ENCODE assay signal across 27 mouse cellular contexts in the genomic region with DNA sequence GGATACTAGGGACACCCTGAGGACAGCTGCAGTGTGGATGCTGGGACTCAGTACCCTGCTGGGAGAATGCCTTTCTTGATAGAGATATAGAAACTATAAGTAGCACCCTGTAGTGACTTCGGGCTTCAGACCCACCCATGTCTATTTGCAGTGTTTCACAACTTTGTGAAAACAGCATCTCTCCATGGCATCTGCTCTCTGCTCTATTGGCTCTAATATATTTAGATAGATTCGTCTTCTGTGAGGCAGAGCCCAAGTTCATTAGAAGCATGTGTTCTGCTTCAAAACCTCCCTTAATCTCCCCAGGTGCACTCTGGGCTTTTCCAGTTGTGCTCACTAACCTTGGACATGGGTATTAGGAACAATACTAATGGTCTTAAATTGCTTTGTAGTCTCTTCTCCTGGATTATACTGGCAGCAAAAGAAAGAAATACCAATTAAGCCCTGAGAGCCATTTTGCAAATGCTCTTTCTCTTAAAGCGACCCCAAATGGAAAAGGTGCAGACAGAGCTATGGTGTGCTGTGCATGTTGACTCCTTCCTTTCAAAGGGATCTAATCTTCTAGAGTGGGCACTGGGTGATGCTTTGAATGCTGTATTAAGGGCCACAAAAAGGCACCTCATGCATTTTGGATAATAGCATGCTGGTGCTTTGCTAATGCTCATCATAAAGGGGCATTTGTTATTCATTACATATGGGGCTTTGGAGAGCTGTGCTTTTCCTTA.
A peak's percentile ranks its signal among the peaks of the same experiment; 100 is the strongest.
DNase-seq lines count a peak whose midpoint lies in the region; ATAC-seq and TF ChIP-seq lines count a peak whose summit lies in the region.
"Had no signal": no experiment of that assay in that cellular context is flagged by ENCODE, and none has a peak within 500 bp of the region (broad histone marks: within the 10 kb centered on the region; RNA-seq: fewer than 3 reads in every experiment).

No protein-coding gene starts in this region.

- H3K36me3 ChIP-seq in heart, embryonic 10.5 days = no peaks in the 10 kb centered on the region
- H3K36me3 ChIP-seq in heart, adult 2 months (ENCODE audit: control insufficient read depth, insufficient read depth, low read length) = peaks cover 2% of the 10 kb centered on the region; the same call in 1 of the 2 replicates
- no peaks in the 10 kb centered on the region for H3K36me3 ChIP-seq in midbrain, embryonic 11.5 days (ENCODE audit: control insufficient read depth, insufficient read depth, low read length)
- no peaks in the 10 kb centered on the region for H3K36me3 ChIP-seq in midbrain, postnatal 0 days (ENCODE audit: insufficient read depth, low read length)
- no peaks in the 10 kb centered on the region for H3K36me3 ChIP-seq in forebrain, embryonic 15.5 days
- no peaks in the 10 kb centered on the region for H3K36me3 ChIP-seq in midbrain, embryonic 15.5 days (replicated peaks)
- H3K36me3 ChIP-seq: embryonic facial prominence, embryonic 13.5 days; hindbrain, embryonic 13.5 days; limb, embryonic 10.5 days; limb, embryonic 15.5 days had no signal

- H3K4me2 ChIP-seq in midbrain, embryonic 11.5 days = no peak overlapping the region
- H3K4me2 ChIP-seq in midbrain, postnatal 0 days (ENCODE audit: low read depth, low read length, poor library complexity, severe bottlenecking) = no peak overlapping the region
- H3K4me2 ChIP-seq in forebrain, embryonic 15.5 days (replicated peaks) = no peak overlapping the region
- H3K4me2 ChIP-seq in midbrain, embryonic 15.5 days = no peak overlapping the region
- H3K4me2 ChIP-seq: embryonic facial prominence, embryonic 13.5 days; hindbrain, embryonic 13.5 days; limb, embryonic 15.5 days had no signal

- no peaks in the 10 kb centered on the region for H3K9me3 ChIP-seq in heart, embryonic 10.5 days
- no peaks in the 10 kb centered on the region for H3K9me3 ChIP-seq in midbrain, embryonic 11.5 days (ENCODE audit: control insufficient read depth, low read length)
- no peaks in the 10 kb centered on the region for H3K9me3 ChIP-seq in midbrain, postnatal 0 days (ENCODE audit: low read length)
- no peaks in the 10 kb centered on the region for H3K9me3 ChIP-seq in forebrain, embryonic 15.5 days
- no peaks in the 10 kb centered on the region for H3K9me3 ChIP-seq in midbrain, embryonic 15.5 days
- H3K9me3 ChIP-seq: embryonic facial prominence, embryonic 13.5 days; hindbrain, embryonic 13.5 days; limb, embryonic 10.5 days; limb, embryonic 15.5 days had no signal

- peak; percentile 51; the same call in 1 of the 2 replicates for ATAC-seq in midbrain, embryonic 11.5 days (ENCODE audit: low FRiP score)
- no peak for ATAC-seq in midbrain, postnatal 0 days (ENCODE audit: low FRiP score)
- no peak for ATAC-seq in forebrain, embryonic 15.5 days (replicated peaks)
- peak; percentile 46; the same call in 1 of the 2 replicates for ATAC-seq in midbrain, embryonic 15.5 days (replicated peaks)
- ATAC-seq: intestine, embryonic 16.5 days; liver, postnatal 0 days had no signal

- no peak for TF ChIP-seq EP300 in heart, adult 2 months (IDR thresholded peaks at IDR 0.05; ENCODE audit: insufficient read depth, low read depth, low read length)

- no peak overlapping the region for H3K9ac ChIP-seq in heart, adult 2 months (ENCODE audit: low read depth, low read length)
- H3K9ac ChIP-seq in midbrain, embryonic 11.5 days (ENCODE audit: low read length) = no peak overlapping the region
- no peak overlapping the region for H3K9ac ChIP-seq in midbrain, postnatal 0 days (replicated peaks; ENCODE audit: low read length, poor library complexity, severe bottlenecking)
- no peak overlapping the region for H3K9ac ChIP-seq in forebrain, embryonic 15.5 days (replicated peaks)
- no peak overlapping the region for H3K9ac ChIP-seq in midbrain, embryonic 15.5 days
- H3K9ac ChIP-seq: embryonic facial prominence, embryonic 13.5 days; hindbrain, embryonic 13.5 days; limb, embryonic 15.5 days; liver, postnatal 0 days had no signal

- TF ChIP-seq POLR2A in heart, adult 2 months (IDR thresholded peaks at IDR 0.05; ENCODE audit: insufficient read depth, low read depth, low read length) = no peak

- intact Hi-C loops in heart, adult 2 months (cut with DNase I) = no loop called here

- no peak for DNase-seq in heart, embryonic 10.5 days (ENCODE audit: low spot score)
- DNase-seq in heart, adult 2 months = no peak
- peak; percentile 79 for DNase-seq in midbrain, embryonic 11.5 days (ENCODE audit: low spot score, missing footprints)
- DNase-seq in midbrain, postnatal 0 days (ENCODE audit: low spot score) = no peak
- DNase-seq in layer of hippocampus, postnatal 25 days (ENCODE audit: extremely low spot score in 1 of 2, low spot score in 1 of 2) = no peak
- DNase-seq: adrenal gland, postnatal 25 days; B cell, adult 2 months; cerebellum, adult 18-20 months; cerebellum, postnatal 10 days; gastrocnemius, postnatal 14 days; heart, postnatal 4 days; kidney, adult 8-10 months; kidney, postnatal 4 days; layer of hippocampus, postnatal 36 days; liver, postnatal 0 days; lung, postnatal 36 days; spleen, adult 18-20 months; thymus, adult 18-20 months; thymus, postnatal 25 days had no signal

- peak overlapping the region; percentile 0; the same call in 1 of the 2 replicates for H3K27ac ChIP-seq in heart, embryonic 10.5 days
- no peak overlapping the region for H3K27ac ChIP-seq in heart, adult 2 months
- no peak overlapping the region; the same call in 1 of the 2 replicates for H3K27ac ChIP-seq in midbrain, embryonic 11.5 days (ENCODE audit: low read depth, low read length)
- H3K27ac ChIP-seq in midbrain, postnatal 0 days (ENCODE audit: low read depth, low read length) = no peak overlapping the region
- H3K27ac ChIP-seq in forebrain, embryonic 15.5 days (replicated peaks) = peak overlapping the region; percentile 12; the same call in 1 of the 2 replicates
- H3K27ac ChIP-seq in midbrain, embryonic 15.5 days = peak overlapping the region; percentile 5; the same call in 1 of the 2 replicates
- H3K27ac ChIP-seq: embryonic facial prominence, embryonic 13.5 days; hindbrain, embryonic 13.5 days; kidney, postnatal 0 days; limb, embryonic 10.5 days; limb, embryonic 15.5 days had no signal

- H3K27me3 ChIP-seq in heart, embryonic 10.5 days (ENCODE audit: insufficient read depth, poor library complexity, severe bottlenecking) = no peaks in the 10 kb centered on the region
- no peaks in the 10 kb centered on the region for H3K27me3 ChIP-seq in heart, adult 2 months (ENCODE audit: control insufficient read depth, insufficient read depth, low read length)
- no peaks in the 10 kb centered on the region for H3K27me3 ChIP-seq in midbrain, embryonic 11.5 days (ENCODE audit: control insufficient read depth, insufficient read depth, low read length)
- no peaks in the 10 kb centered on the region for H3K27me3 ChIP-seq in midbrain, postnatal 0 days (ENCODE audit: insufficient read depth, low read length)
- no peaks in the 10 kb centered on the region for H3K27me3 ChIP-seq in forebrain, embryonic 15.5 days
- no peaks in the 10 kb centered on the region for H3K27me3 ChIP-seq in midbrain, embryonic 15.5 days (replicated peaks)
- H3K27me3 ChIP-seq: embryonic facial prominence, embryonic 13.5 days; limb, embryonic 15.5 days had no signal

- peaks cover 29% of the 10 kb centered on the region for H3K4me1 ChIP-seq in heart, embryonic 10.5 days
- peaks cover 2% of the 10 kb centered on the region; the same call in 1 of the 2 replicates for H3K4me1 ChIP-seq in heart, adult 2 months (ENCODE audit: control insufficient read depth, insufficient read depth, low read length)
- peaks cover 13% of the 10 kb centered on the region for H3K4me1 ChIP-seq in midbrain, embryonic 11.5 days (ENCODE audit: control insufficient read depth, insufficient read depth, low read length)
- no peaks in the 10 kb centered on the region for H3K4me1 ChIP-seq in midbrain, postnatal 0 days (ENCODE audit: insufficient read depth, low read length)
- H3K4me1 ChIP-seq in forebrain, embryonic 15.5 days = peaks cover 12% of the 10 kb centered on the region
- peaks cover 24% of the 10 kb centered on the region for H3K4me1 ChIP-seq in midbrain, embryonic 15.5 days
- H3K4me1 ChIP-seq: limb, embryonic 15.5 days had no signal

- H3K4me3 ChIP-seq in heart, embryonic 10.5 days = no peak overlapping the region
- H3K4me3 ChIP-seq in heart, adult 2 months = no peak overlapping the region
- H3K4me3 ChIP-seq in midbrain, embryonic 11.5 days (ENCODE audit: low read depth, low read length) = no peak overlapping the region
- no peak overlapping the region for H3K4me3 ChIP-seq in midbrain, postnatal 0 days (ENCODE audit: low read depth, low read length)
- no peak overlapping the region for H3K4me3 ChIP-seq in forebrain, embryonic 15.5 days
- no peak overlapping the region for H3K4me3 ChIP-seq in midbrain, embryonic 15.5 days
- H3K4me3 ChIP-seq: embryonic facial prominence, embryonic 13.5 days; hindbrain, embryonic 13.5 days; limb, embryonic 10.5 days; limb, embryonic 15.5 days had no signal

- TF ChIP-seq CTCF in heart, adult 2 months (IDR thresholded peaks at IDR 0.05) = no peak
- no peak for TF ChIP-seq CTCF in midbrain, postnatal 0 days (IDR thresholded peaks at IDR 0.05)

- WGBS in heart, embryonic 10.5 days = 66% methylated on average over 3 of the region's 3 CpGs
- 73% methylated on average over 3 of the region's 3 CpGs for WGBS in heart, adult 2 months
- 43% methylated on average over 3 of the region's 3 CpGs for WGBS in midbrain, embryonic 11.5 days
- WGBS in midbrain, postnatal 0 days = 31% methylated on average over 3 of the region's 3 CpGs
- WGBS in forebrain, embryonic 15.5 days = 19% methylated on average over 3 of the region's 3 CpGs
- WGBS in midbrain, embryonic 15.5 days = 21% methylated on average over 3 of the region's 3 CpGs

- H3K79me2 ChIP-seq in heart, adult 2 months (replicated peaks; ENCODE audit: control insufficient read depth, insufficient read depth, low read length) = no peaks in the 10 kb centered on the region

Comparison
In these comparisons a context has a peak if more than half of its experiments do, and no peak if none do; other contexts are left out.
1. H3K27ac ChIP-seq: peak in heart, embryonic 10.5 days (single experiment), forebrain, embryonic 15.5 days (single experiment) and midbrain, embryonic 15.5 days (single experiment); none in heart, adult 2 months (single experiment), midbrain, embryonic 11.5 days (single experiment) and midbrain, postnatal 0 days (single experiment).
2. ATAC-seq: peak in midbrain, embryonic 11.5 days (single experiment) and midbrain, embryonic 15.5 days (single experiment); none in midbrain, postnatal 0 days (single experiment) and forebrain, embryonic 15.5 days (single experiment).